Mouse (Mus musculus) limb, embryonic 15.5 days (tissue): ENCODE measurements around the gene Zfp454. TPM values are rescaled to one million over a fixed set of nuclear protein-coding genes. Genes with fewer than 3 reads are reported as not detected.

Experiments used
- ATAC-seq: fragments of 200-750 bp; cut with Nextera tagmentation; 2 replicates; pipeline ENCODE4 v1.8.0; 2017; ENCODE audit warnings: low read depth, moderate TSS enrichment; ENCODE audit not compliant: insufficient number of reproducible peaks, low FRiP score, low TSS enrichment
- H3K27ac ChIP-seq: fragments of 300-500 bp; sonication (generic); 2 replicates; pipeline ENCODE4 v1.5.1; 2015; ENCODE audit warnings: moderate library complexity, mild to moderate bottlenecking, inconsistent platforms
- H3K27me3 ChIP-seq: fragments of 300-500 bp; sonication (generic); 2 replicates; pipeline ENCODE4 v1.6.1; 2015; ENCODE audit warnings: inconsistent platforms
- H3K36me3 ChIP-seq: fragments of 300-500 bp; sonication (generic); 2 replicates; pipeline ENCODE4 v1.6.1; 2015; ENCODE audit warnings: inconsistent platforms
- H3K4me1 ChIP-seq: fragments of 300-500 bp; sonication (generic); 2 replicates; pipeline ENCODE4 v1.6.1; 2015; ENCODE audit warnings: inconsistent platforms
- H3K4me2 ChIP-seq: fragments of 300-500 bp; sonication (generic); 2 replicates; pipeline ENCODE4 v1.6.1; 2015; ENCODE audit warnings: mild to moderate bottlenecking, inconsistent platforms
- H3K4me3 ChIP-seq: fragments of 300-500 bp; sonication (generic); 2 replicates; pipeline ENCODE4 v1.5.1; 2015; ENCODE audit warnings: mild to moderate bottlenecking, inconsistent platforms
- H3K9ac ChIP-seq: fragments of 300-500 bp; sonication (generic); 2 replicates; pipeline ENCODE4 v1.6.1; 2015; ENCODE audit warnings: inconsistent platforms
- H3K9me3 ChIP-seq: fragments of 300-500 bp; sonication (generic); 2 replicates; pipeline ENCODE4 v1.6.1; 2016; ENCODE audit warnings: inconsistent platforms
- WGBS: fragments of 180-500 bp; shearing (Covaris S2); methylation state at CpG from one replicate; pipeline ENCODE4 v1.1.7; 2015; 5-methylcytosine and 5-hydroxymethylcytosine counted together
- polyA plus RNA-seq: library from polyadenylated mRNA; unstranded; fragments of >200 nt; fragmentation: Nextera tagmentation; extraction: Ambion mirVana; gene quantifications from 2 replicates; pipeline ENCODE4 v1.2.1, GENCODE M21; 2015

Gene Zfp454
- polyA plus RNA-seq, 1 experiment from 2014 or later: 8.2 TPM

- no peak overlapping the region for H3K9ac ChIP-seq
- H3K27ac ChIP-seq: no peak overlapping the region
- peaks cover 7% of the 10 kb centered on the region for H3K9me3 ChIP-seq
- ATAC-seq: no peak
- H3K4me1 ChIP-seq: peaks cover 10% of the 10 kb centered on the region
- no peaks in the 10 kb centered on the region for H3K27me3 ChIP-seq
- no peak overlapping the region for H3K4me2 ChIP-seq
- H3K4me3 ChIP-seq: no peak overlapping the region
- peaks cover 14% of the 10 kb centered on the region for H3K36me3 ChIP-seq
- 86% methylated on average over 4 of the region's 4 CpGs for WGBS
Observed at GRCm38 (mm10) chr11:50835727-50836126, 51.7 kb downstream of the Zfp454 start.

- H3K36me3 ChIP-seq: peaks cover 31% of the 10 kb centered on the region
- 1% methylated on average over 45 of the region's 45 CpGs for WGBS
- peak; percentile 93 for ATAC-seq
- H3K27me3 ChIP-seq: no peaks in the 10 kb centered on the region
- no peaks in the 10 kb centered on the region for H3K9me3 ChIP-seq
- peak within 1 kb of the TSS; percentile 87 for H3K27ac ChIP-seq
- peak within 1 kb of the TSS; percentile 46 for H3K4me2 ChIP-seq
- H3K4me1 ChIP-seq: peaks cover 4% of the 10 kb centered on the region; the same call in 1 of the 2 replicates
- H3K4me3 ChIP-seq: peak within 1 kb of the TSS; percentile 87
- H3K9ac ChIP-seq: peak within 1 kb of the TSS; percentile 85
Observed at GRCm38 (mm10) chr11:50827010-50827953, 60.2 kb downstream of the Zfp454 start, which contains the start of gene Zfp354c. Zfp354c (minus strand) TSS chr11:50827724.

- 13% methylated on average over 2 of the region's 2 CpGs for WGBS
- Histone ChIP-seq H3K36me3 (peaks cover 39% of the 10 kb centered on the region), H3K4me3 (peak overlapping the region; percentile 87), H3K4me1 (peaks cover 4% of the 10 kb centered on the region; the same call in 1 of the 2 replicates), H3K27ac (peak overlapping the region; percentile 87), H3K9ac (no peak overlapping the region; the same call in 1 of the 2 replicates), H3K9me3 (no peaks in the 10 kb centered on the region), H3K27me3 (no peaks in the 10 kb centered on the region), H3K4me2 (peak overlapping the region; percentile 46)
- no peak for ATAC-seq
Observed at GRCm38 (mm10) chr11:50826214-50826613, 61.2 kb downstream of the Zfp454 start.

Other genes starting within 250 kb of the Zfp454 start
- 43.6 and 51.0 TPM in 2 replicates for gene Zfp354c, start 59.9 kb downstream of the Zfp454 start, polyA plus RNA-seq
- gene Zfp879, start 46.1 kb downstream of the Zfp454 start, polyA plus RNA-seq: 0.71 and 0.77 TPM in 2 replicates
- 0.32 and 0.62 TPM in 2 replicates for gene Grm6, start 37.0 kb downstream of the Zfp454 start, polyA plus RNA-seq
- gene Zfp2, start 28.5 kb upstream of the Zfp454 start, polyA plus RNA-seq: 9.1 and 9.6 TPM in 2 replicates
- gene Zfp354b, start 44.0 kb upstream of the Zfp454 start, polyA plus RNA-seq: 1.3 and 1.9 TPM in 2 replicates
- gene 4933414I15Rik, start 56.1 kb upstream of the Zfp454 start, polyA plus RNA-seq: not detected in 2 replicates
- gene Prop1, start 66.1 kb upstream of the Zfp454 start, polyA plus RNA-seq: not detected in 2 replicates
- not detected in 2 replicates for gene Olfr1378, start 78.9 kb upstream of the Zfp454 start, polyA plus RNA-seq
- gene Olfr1377, start 94.3 kb upstream of the Zfp454 start, polyA plus RNA-seq: not detected in 2 replicates
- not detected in 2 replicates for gene Olfr51, start 115.9 kb upstream of the Zfp454 start, polyA plus RNA-seq
- not detected in 2 replicates for gene Olfr54, start 126.6 kb upstream of the Zfp454 start, polyA plus RNA-seq
- gene Olfr1375, start 160.5 kb upstream of the Zfp454 start, polyA plus RNA-seq: not detected in 2 replicates
- gene Zfp354a, start 171.6 kb upstream of the Zfp454 start, polyA plus RNA-seq: 8.3 TPM in 2 replicates